Mouse (Mus musculus): ENCODE results near the gene P2rx4. TPM values are rescaled to one million over a fixed set of nuclear protein-coding genes. Genes with fewer than 3 reads are reported as not detected.

P2rx4 gene
- polyA plus RNA-seq, 1 experiment from 2014 or later: 33.3 TPM

GRCm38 (mm10) chr5:122681276-122681675 is 26.1 kb upstream of the P2rx4 start:
- no peak for ATAC-seq (ENCODE audit: insufficient read depth, low FRiP score)
- Histone ChIP-seq H3K36me3 (ENCODE audit: control insufficient read depth, insufficient read depth, low read length) (no peaks in the 10 kb centered on the region), H3K4me3 (replicated peaks; ENCODE audit: low read length) (no peak overlapping the region), H3K27ac (ENCODE audit: low read length) (no peak overlapping the region), H3K9ac (ENCODE audit: low read length) (no peak overlapping the region), H3K4me1 (ENCODE audit: control insufficient read depth, insufficient read depth, low read length) (no peaks in the 10 kb centered on the region), H3K9me3 (replicated peaks; ENCODE audit: control insufficient read depth, low read length) (no peaks in the 10 kb centered on the region), H3K4me2 (ENCODE audit: low read depth, low read length) (no peak overlapping the region), H3K27me3 (ENCODE audit: control insufficient read depth, insufficient read depth, low read length) (no peaks in the 10 kb centered on the region)
- WGBS: 80% methylated on average over 12 of the region's 12 CpGs

GRCm38 (mm10) chr5:122683926-122684325 is 23.4 kb upstream of the P2rx4 start:
- H3K4me1 ChIP-seq (ENCODE audit: control insufficient read depth, insufficient read depth, low read length): no peaks in the 10 kb centered on the region
- ATAC-seq (ENCODE audit: insufficient read depth, low FRiP score): no peak
- 70% methylated on average over 10 of the region's 10 CpGs for WGBS
- H3K9ac ChIP-seq (ENCODE audit: low read length): no peak overlapping the region
- H3K9me3 ChIP-seq (replicated peaks; ENCODE audit: control insufficient read depth, low read length): no peaks in the 10 kb centered on the region
- H3K4me3 ChIP-seq (replicated peaks; ENCODE audit: low read length): no peak overlapping the region
- no peaks in the 10 kb centered on the region for H3K36me3 ChIP-seq (ENCODE audit: control insufficient read depth, insufficient read depth, low read length)
- H3K27me3 ChIP-seq (ENCODE audit: control insufficient read depth, insufficient read depth, low read length): no peaks in the 10 kb centered on the region
- no peak overlapping the region for H3K4me2 ChIP-seq (ENCODE audit: low read depth, low read length)
- H3K27ac ChIP-seq (ENCODE audit: low read length): no peak overlapping the region

- Histone ChIP-seq H3K4me2 (ENCODE audit: low read depth, low read length) (no peak overlapping the region), H3K36me3 (ENCODE audit: control insufficient read depth, insufficient read depth, low read length) (no peaks in the 10 kb centered on the region), H3K27me3 (ENCODE audit: control insufficient read depth, insufficient read depth, low read length) (no peaks in the 10 kb centered on the region), H3K9me3 (replicated peaks; ENCODE audit: control insufficient read depth, low read length) (no peaks in the 10 kb centered on the region), H3K27ac (ENCODE audit: low read length) (no peak overlapping the region), H3K4me3 (replicated peaks; ENCODE audit: low read length) (no peak overlapping the region), H3K9ac (ENCODE audit: low read length) (no peak overlapping the region), H3K4me1 (ENCODE audit: control insufficient read depth, insufficient read depth, low read length) (no peaks in the 10 kb centered on the region)
- no peak for ATAC-seq (ENCODE audit: insufficient read depth, low FRiP score)
- 72% methylated on average over 4 of the region's 4 CpGs for WGBS
Measured at GRCm38 (mm10) chr5:122687391-122687790, 20.0 kb upstream of the P2rx4 start.

GRCm38 (mm10) chr5:122689153-122689552 is 18.2 kb upstream of the P2rx4 start:
- Histone ChIP-seq H3K27me3 (ENCODE audit: control insufficient read depth, insufficient read depth, low read length) (no peaks in the 10 kb centered on the region), H3K27ac (ENCODE audit: low read length) (no peak overlapping the region), H3K9me3 (replicated peaks; ENCODE audit: control insufficient read depth, low read length) (no peaks in the 10 kb centered on the region), H3K4me1 (ENCODE audit: control insufficient read depth, insufficient read depth, low read length) (no peaks in the 10 kb centered on the region), H3K9ac (ENCODE audit: low read length) (no peak overlapping the region), H3K36me3 (ENCODE audit: control insufficient read depth, insufficient read depth, low read length) (no peaks in the 10 kb centered on the region), H3K4me3 (replicated peaks; ENCODE audit: low read length) (no peak overlapping the region), H3K4me2 (ENCODE audit: low read depth, low read length) (no peak overlapping the region)
- 83% methylated on average over 7 of the region's 7 CpGs for WGBS
- ATAC-seq (ENCODE audit: insufficient read depth, low FRiP score): no peak

GRCm38 (mm10) chr5:122690486-122690885 is 16.9 kb upstream of the P2rx4 start:
- no peaks in the 10 kb centered on the region for H3K9me3 ChIP-seq (replicated peaks; ENCODE audit: control insufficient read depth, low read length)
- no peak overlapping the region for H3K4me3 ChIP-seq (replicated peaks; ENCODE audit: low read length)
- H3K27me3 ChIP-seq (ENCODE audit: control insufficient read depth, insufficient read depth, low read length): no peaks in the 10 kb centered on the region
- H3K9ac ChIP-seq (ENCODE audit: low read length): no peak overlapping the region
- WGBS: 50% methylated on average over 6 of the region's 6 CpGs
- no peaks in the 10 kb centered on the region for H3K36me3 ChIP-seq (ENCODE audit: control insufficient read depth, insufficient read depth, low read length)
- H3K27ac ChIP-seq (ENCODE audit: low read length): no peak overlapping the region
- no peak for ATAC-seq (ENCODE audit: insufficient read depth, low FRiP score)
- no peak overlapping the region for H3K4me2 ChIP-seq (ENCODE audit: low read depth, low read length)
- no peaks in the 10 kb centered on the region for H3K4me1 ChIP-seq (ENCODE audit: control insufficient read depth, insufficient read depth, low read length)

GRCm38 (mm10) chr5:122693431-122694207 is 13.7 kb upstream of the P2rx4 start:
- ATAC-seq (ENCODE audit: insufficient read depth, low FRiP score): peak; percentile 51; the same call in 1 of the 2 replicates
- Histone ChIP-seq H3K4me1 (ENCODE audit: control insufficient read depth, insufficient read depth, low read length) (0 out of 2 replicates have a peak, but pooled peaks cover 4% of the 10 kb centered on the region), H3K27me3 (ENCODE audit: control insufficient read depth, insufficient read depth, low read length) (no peaks in the 10 kb centered on the region), H3K27ac (ENCODE audit: low read length) (no peak overlapping the region), H3K9ac (ENCODE audit: low read length) (no peak overlapping the region), H3K4me3 (replicated peaks; ENCODE audit: low read length) (no peak overlapping the region), H3K9me3 (replicated peaks; ENCODE audit: control insufficient read depth, low read length) (no peaks in the 10 kb centered on the region), H3K36me3 (ENCODE audit: control insufficient read depth, insufficient read depth, low read length) (no peaks in the 10 kb centered on the region), H3K4me2 (ENCODE audit: low read depth, low read length) (no peak overlapping the region)
- 39% methylated on average over 13 of the region's 13 CpGs for WGBS

GRCm38 (mm10) chr5:122695516-122695915 is 11.8 kb upstream of the P2rx4 start:
- H3K4me1 ChIP-seq (ENCODE audit: control insufficient read depth, insufficient read depth, low read length): peaks cover 4% of the 10 kb centered on the region; the same call in 1 of the 2 replicates
- H3K9me3 ChIP-seq (replicated peaks; ENCODE audit: control insufficient read depth, low read length): no peaks in the 10 kb centered on the region
- no peak overlapping the region for H3K9ac ChIP-seq (ENCODE audit: low read length)
- no peaks in the 10 kb centered on the region for H3K27me3 ChIP-seq (ENCODE audit: control insufficient read depth, insufficient read depth, low read length)
- no peak overlapping the region for H3K4me3 ChIP-seq (replicated peaks; ENCODE audit: low read length)
- 60% methylated on average over 8 of the region's 8 CpGs for WGBS
- no peak for ATAC-seq (ENCODE audit: insufficient read depth, low FRiP score)
- H3K27ac ChIP-seq (ENCODE audit: low read length): no peak overlapping the region
- H3K36me3 ChIP-seq (ENCODE audit: control insufficient read depth, insufficient read depth, low read length): no peaks in the 10 kb centered on the region
- H3K4me2 ChIP-seq (ENCODE audit: low read depth, low read length): no peak overlapping the region

GRCm38 (mm10) chr5:122698041-122698700 is 9.2 kb upstream of the P2rx4 start:
- no peaks in the 10 kb centered on the region for H3K36me3 ChIP-seq (ENCODE audit: control insufficient read depth, insufficient read depth, low read length)
- no peak overlapping the region for H3K27ac ChIP-seq (ENCODE audit: low read length)
- ATAC-seq (ENCODE audit: insufficient read depth, low FRiP score): peak; percentile 67; the same call in 1 of the 2 replicates
- H3K9ac ChIP-seq (ENCODE audit: low read length): no peak overlapping the region
- no peaks in the 10 kb centered on the region for H3K27me3 ChIP-seq (ENCODE audit: control insufficient read depth, insufficient read depth, low read length)
- H3K4me1 ChIP-seq (ENCODE audit: control insufficient read depth, insufficient read depth, low read length): peaks cover 8% of the 10 kb centered on the region; the same call in 1 of the 2 replicates
- H3K4me3 ChIP-seq (replicated peaks; ENCODE audit: low read length): no peak overlapping the region
- WGBS: 59% methylated on average over 10 of the region's 10 CpGs
- H3K9me3 ChIP-seq (replicated peaks; ENCODE audit: control insufficient read depth, low read length): no peaks in the 10 kb centered on the region
- H3K4me2 ChIP-seq (ENCODE audit: low read depth, low read length): 0 out of 2 replicates have a peak overlapping the region, but pooled peaks have one; percentile 4

- H3K36me3 ChIP-seq (ENCODE audit: control insufficient read depth, insufficient read depth, low read length): no peaks in the 10 kb centered on the region
Measured at GRCm38 (mm10) chr5:122698701-122699060, 8.7 kb upstream of the P2rx4 start.

More at GRCm38 (mm10) chr5:122698701-122699060, 8.7 kb upstream of the P2rx4 start:
- H3K4me3 ChIP-seq (replicated peaks; ENCODE audit: low read length): no peak overlapping the region
- peak overlapping the region; percentile 20; the same call in 1 of the 2 replicates for H3K27ac ChIP-seq (ENCODE audit: low read length)
- ATAC-seq (ENCODE audit: insufficient read depth, low FRiP score): no peak
- H3K27me3 ChIP-seq (ENCODE audit: control insufficient read depth, insufficient read depth, low read length): no peaks in the 10 kb centered on the region
- no peak overlapping the region for H3K4me2 ChIP-seq (ENCODE audit: low read depth, low read length)
- no peaks in the 10 kb centered on the region for H3K9me3 ChIP-seq (replicated peaks; ENCODE audit: control insufficient read depth, low read length)
- H3K4me1 ChIP-seq (ENCODE audit: control insufficient read depth, insufficient read depth, low read length): peaks cover 8% of the 10 kb centered on the region; the same call in 1 of the 2 replicates
- WGBS: 56% methylated on average over 9 of the region's 9 CpGs
- H3K9ac ChIP-seq (ENCODE audit: low read length): no peak overlapping the region
